In the genomic region with DNA sequence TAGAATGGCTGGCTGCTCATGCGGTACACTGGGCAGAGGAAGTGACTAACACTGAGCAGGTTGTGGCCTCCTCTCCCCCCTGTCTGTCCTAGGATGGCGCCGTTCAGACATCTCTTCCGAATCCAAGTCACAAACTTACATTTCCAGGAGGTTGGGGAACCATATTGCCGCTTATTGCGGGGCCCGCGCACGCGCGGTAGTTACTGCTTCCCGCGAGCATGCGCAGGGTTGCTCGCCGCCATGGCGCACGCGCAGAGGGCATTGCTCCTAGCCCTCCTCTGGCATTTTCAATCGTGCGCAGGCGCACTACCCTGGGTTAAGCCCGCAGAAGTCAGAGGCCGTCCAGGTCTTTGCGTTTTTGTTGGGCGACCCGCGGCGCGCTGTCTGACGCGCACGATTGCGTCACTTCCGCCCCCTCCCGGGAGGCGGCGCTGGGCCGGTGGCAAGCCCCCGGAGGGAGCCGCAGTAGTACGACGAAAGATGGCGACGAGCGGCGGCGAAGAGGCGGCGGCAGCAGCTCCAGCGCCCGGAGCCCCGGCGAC, we compare ENCODE assay signal across 8 mouse cellular contexts. TPM values are rescaled to one million over a fixed set of nuclear protein-coding genes. Genes with fewer than 3 reads are reported as not detected.
DNase-seq lines count a peak whose midpoint lies in the region; ATAC-seq lines count a peak whose summit lies in the region.

No protein-coding gene starts in this region.

- H3K9ac ChIP-seq in hindbrain, embryonic 16.5 days (ENCODE audit: low read depth, low read length): peak overlapping the region; percentile 93

- peak overlapping the region; percentile 81 for H3K27ac ChIP-seq in hindbrain, embryonic 16.5 days (ENCODE audit: low read depth, low read length)
- peak overlapping the region; percentile 72 for H3K27ac ChIP-seq in macrophage

- peak overlapping the region; percentile 93 for H3K4me3 ChIP-seq in hindbrain, embryonic 16.5 days (ENCODE audit: low read length)
- peak overlapping the region; percentile 97 for H3K4me3 ChIP-seq in macrophage (ENCODE audit: inconsistent target)

- no peaks in the 10 kb centered on the region for H3K9me3 ChIP-seq in hindbrain, embryonic 16.5 days (ENCODE audit: control insufficient read depth, low read length)

- ATAC-seq in hindbrain, embryonic 16.5 days: peak; percentile 97

- peaks cover 61% of the 10 kb centered on the region for H3K79me2 ChIP-seq in macrophage (ENCODE audit: inconsistent target)

- 0% methylated on average over 54 of the region's 54 CpGs for WGBS in hindbrain, embryonic 16.5 days
- under 1% methylated on average over 46 of the region's 54 CpGs for WGBS in macrophage (ENCODE audit: missing documents)

- DNase-seq in WW6 (ENCODE audit: low read depth, low spot score): peak; percentile 97
- DNase-seq in cerebellum, postnatal 4 days (ENCODE audit: low spot score in 2 of 2): peak; percentile 99 to 100
- DNase-seq in gastrocnemius, adult 18-20 months (ENCODE audit: low spot score): peak; percentile 100
- peak; percentile 100 for DNase-seq in left cerebral cortex, adult 18-20 months (ENCODE audit: low spot score in 2 of 2)
- DNase-seq in right cerebral cortex, adult 18-20 months: peak; percentile 100
- peak; percentile 99 for DNase-seq in urinary bladder, postnatal 10 days (ENCODE audit: low spot score)

- H3K27me3 ChIP-seq in hindbrain, embryonic 16.5 days (replicated peaks; ENCODE audit: control insufficient read depth, insufficient read depth, low read length): no peaks in the 10 kb centered on the region

- H3K4me2 ChIP-seq in hindbrain, embryonic 16.5 days (ENCODE audit: low read length): peak overlapping the region; percentile 84

- peaks cover 7% of the 10 kb centered on the region for H3K36me3 ChIP-seq in hindbrain, embryonic 16.5 days (ENCODE audit: control insufficient read depth, insufficient read depth, low read length)
- H3K36me3 ChIP-seq in macrophage (ENCODE audit: inconsistent target): peaks cover 14% of the 10 kb centered on the region

- peaks cover 18% of the 10 kb centered on the region for H3K4me1 ChIP-seq in hindbrain, embryonic 16.5 days (ENCODE audit: control insufficient read depth, insufficient read depth, low read depth, low read length)

RNA-seq across cellular contexts. Expression of gene Ubr4, which starts 27.9 kb away (rescaled TPM):
- total RNA-seq in gastrocnemius, adult 18-20 months (2021): 100 to 1,000 TPM; 109 to 115 TPM
- polyA plus RNA-seq in hindbrain, embryonic 16.5 days (2015; fragmentation: Nextera tagmentation; extraction: Ambion mirVana): 82.1 and 84.6 TPM in 2 replicates
- 100 to 1,000 TPM; 168 to 170 TPM for total RNA-seq in left cerebral cortex, adult 18-20 months (2021)
- total RNA-seq in macrophage (2018; cell fraction: chromatin; rRNA removed): 1,000 to 10,000 TPM in 1 of 26 experiments, 100 to 1,000 TPM in 25; 321 to 1,248 (median 606) TPM
- total RNA-seq in macrophage (2018; cell fraction: cytosol; rRNA removed): 100 to 1,000 TPM; 105 to 262 (median 140) TPM
- total RNA-seq in macrophage (2018; cell fraction: nucleus; rRNA removed): 100 to 1,000 TPM; 171 to 726 (median 319) TPM
- 106 to 123 TPM (median 108 TPM) in 3 replicates for polyA plus RNA-seq in macrophage (2018)

RNA-seq across cellular contexts. Expression of gene Emc1, which starts 27.9 kb away (rescaled TPM):
- 10 to 100 TPM; 28.7 to 32.7 TPM for total RNA-seq in gastrocnemius, adult 18-20 months (2021)
- 45.3 and 49.1 TPM in 2 replicates for polyA plus RNA-seq in hindbrain, embryonic 16.5 days (2015; fragmentation: Nextera tagmentation; extraction: Ambion mirVana)
- 10 to 100 TPM; 83.1 to 87.3 TPM for total RNA-seq in left cerebral cortex, adult 18-20 months (2021)
- total RNA-seq in macrophage (2018; cell fraction: chromatin; rRNA removed): 100 to 1,000 TPM in 1 of 26 experiments, 10 to 100 TPM in 25; 22.9 to 102 (median 56.0) TPM
- total RNA-seq in macrophage (2018; cell fraction: cytosol; rRNA removed): 10 to 100 TPM; 29.5 to 65.8 (median 44.7) TPM
- 100 to 1,000 TPM in 8 of 26 experiments, 10 to 100 TPM in 18; 46.7 to 154 (median 90.0) TPM for total RNA-seq in macrophage (2018; cell fraction: nucleus; rRNA removed)
- 15.7 to 25.8 TPM (median 19.1 TPM) in 3 replicates for polyA plus RNA-seq in macrophage (2018)

RNA-seq across cellular contexts. Expression of gene Mrto4, which starts 27.9 kb away (rescaled TPM):
- total RNA-seq in gastrocnemius, adult 18-20 months (2021): 10 to 100 TPM; 30.5 to 31.4 TPM
- 82.7 and 84.5 TPM in 2 replicates for polyA plus RNA-seq in hindbrain, embryonic 16.5 days (2015; fragmentation: Nextera tagmentation; extraction: Ambion mirVana)
- total RNA-seq in left cerebral cortex, adult 18-20 months (2021): 10 to 100 TPM; 44.3 to 47.5 TPM
- total RNA-seq in macrophage (2018; cell fraction: chromatin; rRNA removed): 10 to 100 TPM; 13.5 to 41.1 (median 27.0) TPM
- total RNA-seq in macrophage (2018; cell fraction: cytosol; rRNA removed): 10 to 100 TPM; 17.3 to 28.5 (median 24.7) TPM
- total RNA-seq in macrophage (2018; cell fraction: nucleus; rRNA removed): 10 to 100 TPM; 12.1 to 51.7 (median 21.6) TPM
- 20.9 to 65.1 TPM (median 23.6 TPM) in 3 replicates for polyA plus RNA-seq in macrophage (2018)

Comparison
In these comparisons a context has a peak if more than half of its experiments do, and no peak if none do; other contexts are left out.
1. Peak in every context shown above with its lines: DNase-seq, ATAC-seq, H3K4me3 ChIP-seq and H3K27ac ChIP-seq.